Mouse (Mus musculus) cerebellum, postnatal 14 days (tissue): ENCODE data around the gene Hoxa11.

Experiments used
- DNase-seq, 2 experiments: peaks; one replicate each; pipeline ENCODE4 v3.0.0; 2021; ENCODE audit warnings: mixed read lengths in 2 of 2

Gene Hoxa11

DNA sequence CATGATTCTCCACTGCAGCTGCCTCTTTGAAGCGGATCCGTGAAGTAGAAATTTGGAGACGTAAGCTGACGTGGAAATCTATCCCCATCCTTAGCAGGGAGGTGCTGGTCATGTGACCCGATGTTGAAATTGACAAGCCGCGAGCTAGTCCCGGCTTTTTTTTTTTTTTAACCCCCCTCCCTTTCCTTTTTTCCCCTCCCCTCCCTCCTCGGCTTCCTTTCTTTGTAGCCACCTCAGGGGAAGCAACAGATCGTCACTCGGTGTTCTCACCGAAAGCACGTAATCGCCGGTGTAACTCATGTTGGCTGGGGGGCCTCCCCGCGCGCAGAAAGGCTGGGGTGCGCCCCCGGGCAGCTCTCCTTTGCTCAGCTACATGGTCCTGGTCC, at the start of gene Hoxa11:
Gene Hoxa11, minus strand, starts transcription at position 54 of the 386 bp plus-strand sequence.
- DNase-seq = no peak

DNA sequence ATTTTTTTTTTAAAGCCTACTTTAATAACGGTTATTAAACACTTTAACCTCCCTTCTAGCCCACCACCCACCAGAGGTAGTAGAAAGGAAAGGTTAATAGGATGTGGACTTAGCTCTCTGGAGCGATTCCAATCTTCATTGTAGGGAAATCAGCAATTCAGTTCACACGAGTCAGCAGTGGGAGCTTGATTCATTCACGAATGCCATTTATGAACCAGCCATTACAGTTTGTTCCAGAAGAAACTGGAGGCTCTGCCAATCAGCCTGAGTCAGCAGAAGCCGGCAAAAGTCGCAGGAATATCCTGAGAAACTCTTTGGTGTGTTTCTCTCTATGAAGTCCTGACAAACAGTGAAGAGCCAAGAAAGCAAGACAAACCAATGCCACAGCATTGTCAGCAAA, 49.0 kb upstream of the Hoxa11 start:
- DNase-seq = no peak

DNA sequence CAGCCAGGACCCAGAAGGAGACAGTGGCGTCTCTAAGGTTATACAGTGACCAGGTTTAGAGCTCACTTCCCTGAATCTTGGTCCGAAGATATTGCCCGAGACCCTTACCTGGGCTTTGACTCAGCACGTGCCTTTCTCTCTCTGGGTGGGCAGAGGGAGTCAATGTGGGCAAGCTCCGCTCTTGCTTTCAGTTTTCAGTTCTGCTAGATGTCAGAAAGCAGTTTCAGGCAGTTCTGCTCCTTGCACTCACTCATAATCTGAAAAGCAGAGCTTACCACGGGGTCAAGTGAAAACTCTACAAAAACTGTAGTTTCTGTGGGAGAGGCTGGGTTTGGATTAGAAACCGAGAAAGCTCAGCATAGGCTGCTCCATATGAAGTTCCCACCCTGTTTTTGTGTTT, 46.7 kb upstream of the Hoxa11 start:
- no peak for DNase-seq

DNA sequence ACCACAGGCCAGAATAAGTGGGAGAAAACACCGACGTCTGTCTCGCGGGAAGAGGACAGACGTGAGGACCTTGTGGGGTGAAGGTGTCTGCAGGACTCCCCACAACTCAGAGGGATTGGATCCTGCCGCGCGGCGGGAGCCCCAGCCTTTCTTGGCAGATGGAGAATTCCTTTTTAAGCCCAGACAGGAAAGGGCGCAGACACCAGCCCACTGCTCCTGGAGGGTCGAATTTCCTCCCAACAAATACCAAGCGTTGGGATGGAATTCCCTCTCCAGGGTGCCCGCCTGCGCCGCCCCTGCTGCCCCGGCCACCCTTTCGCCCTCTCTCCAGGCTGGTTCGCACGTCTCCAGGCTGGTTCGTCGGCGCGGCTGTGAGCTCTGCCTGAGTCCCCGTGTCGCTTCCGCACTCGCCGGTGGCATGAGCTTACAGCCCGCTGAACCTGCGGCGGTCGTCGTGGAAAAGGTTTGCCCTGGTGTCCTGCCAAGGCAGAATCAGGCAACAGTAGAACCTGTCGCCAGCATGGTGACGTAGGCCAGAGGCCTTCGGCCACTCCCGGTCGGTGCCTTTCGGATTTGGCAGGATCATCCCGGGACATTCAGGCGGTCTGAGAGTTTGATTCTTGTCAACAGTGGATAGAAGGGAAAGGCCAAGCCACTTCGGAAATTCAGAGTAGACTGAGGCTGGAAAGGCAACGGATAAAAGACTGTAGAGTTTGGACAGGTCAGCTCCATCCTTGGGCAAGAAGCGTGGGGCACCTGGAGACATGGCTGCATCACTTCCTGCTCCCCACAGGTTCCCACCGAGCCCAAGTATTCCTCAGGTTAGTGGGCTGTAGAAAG, 45.6 kb upstream of the Hoxa11 start:
- no peak for DNase-seq

DNA sequence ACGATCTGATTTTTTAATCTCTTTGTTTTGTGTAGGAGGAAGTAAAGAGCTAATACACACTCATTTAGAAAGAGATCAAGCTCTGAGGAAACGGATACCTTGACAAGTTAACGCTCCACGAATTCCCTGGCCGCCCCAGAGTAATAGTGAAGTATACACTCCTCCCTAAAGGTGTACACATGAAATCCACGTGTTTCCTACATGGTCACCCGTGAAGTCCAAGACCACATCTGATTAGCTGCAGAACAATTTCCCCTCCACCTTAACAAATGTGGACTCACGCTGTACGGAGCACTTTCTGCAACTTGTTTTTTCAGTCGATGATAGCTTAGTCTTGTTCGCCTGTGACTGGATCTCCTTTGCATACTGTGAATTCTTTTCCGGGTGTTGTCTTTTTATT, 44.6 kb upstream of the Hoxa11 start:
- DNase-seq = no peak

DNA sequence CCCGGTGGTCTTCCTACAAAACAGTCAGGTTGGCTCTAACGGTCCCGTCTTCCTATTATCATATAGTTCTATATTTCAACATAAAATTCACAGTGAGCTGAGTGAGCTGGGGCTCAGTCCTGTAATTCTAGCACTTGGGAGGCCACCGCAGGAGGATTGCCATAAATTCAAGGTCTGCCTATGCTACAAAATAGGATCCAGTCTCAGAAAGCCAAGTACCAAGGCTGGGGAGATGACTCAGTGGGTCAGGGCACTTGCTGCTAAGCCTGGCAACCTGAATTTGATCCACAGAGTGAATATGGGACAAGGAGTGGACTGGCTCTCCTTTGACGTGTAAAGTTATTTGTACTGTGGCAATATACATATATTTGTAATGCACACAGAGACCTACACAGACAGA, 38.3 kb upstream of the Hoxa11 start:
- no peak for DNase-seq

DNA sequence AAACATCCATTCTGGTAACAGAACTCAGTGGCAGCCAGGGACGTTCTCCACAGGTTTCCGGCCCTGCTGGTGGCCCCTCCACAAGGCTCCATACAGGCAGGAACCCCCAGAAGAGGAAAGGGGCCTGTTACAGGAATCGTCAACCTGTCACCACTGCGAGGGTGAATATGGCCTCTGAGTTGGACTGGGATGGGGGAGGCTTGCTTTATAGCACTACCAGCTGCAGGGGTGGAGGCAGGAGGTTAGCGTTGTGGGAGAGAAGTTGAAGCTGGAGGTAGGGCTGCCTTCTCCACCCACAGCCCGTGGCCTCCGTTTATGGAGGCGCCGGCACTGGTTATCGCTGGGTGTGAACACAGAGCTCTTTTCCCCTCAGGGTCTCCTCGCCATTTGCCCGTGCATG, 35.5 kb upstream of the Hoxa11 start:
- no peak for DNase-seq

DNA sequence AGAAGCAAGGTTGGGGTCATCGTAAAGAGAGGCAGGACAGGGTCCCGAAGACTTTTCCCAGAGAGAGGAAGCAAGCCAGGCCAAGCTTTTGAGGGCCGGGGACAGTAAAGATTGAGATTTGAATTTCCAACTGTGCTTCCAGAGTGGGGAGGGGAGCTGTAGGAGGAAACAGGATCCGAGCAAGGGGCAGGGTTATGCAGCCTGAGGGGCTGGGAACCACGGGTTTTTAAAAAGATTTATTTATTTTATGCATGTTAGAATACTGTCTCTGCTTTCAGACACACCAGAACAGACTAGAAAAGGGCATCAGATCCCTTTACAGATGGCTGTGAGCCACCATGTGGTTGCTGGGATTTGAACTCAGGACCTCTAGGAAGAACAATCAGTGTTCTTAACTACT, 31.3 kb upstream of the Hoxa11 start:
- no peak for DNase-seq

DNA sequence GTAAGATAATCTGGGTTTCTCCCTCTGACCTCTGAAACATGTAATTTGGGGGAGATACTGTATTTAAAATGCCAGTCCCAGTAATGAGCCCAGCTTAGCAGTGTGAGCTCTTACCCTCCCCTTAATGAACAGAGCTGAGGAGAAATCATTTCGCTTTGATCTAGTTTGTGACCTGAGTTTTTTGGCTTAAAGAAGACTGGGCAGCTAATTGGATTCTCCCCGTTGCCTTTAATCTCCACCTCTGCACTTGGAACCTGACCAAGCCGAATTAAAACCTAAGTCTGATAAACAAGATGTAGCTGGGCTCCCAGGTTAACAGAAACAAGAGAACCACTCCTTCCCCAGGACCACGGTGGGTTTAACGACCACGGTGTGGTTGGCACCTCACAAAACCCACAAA, 30.8 kb upstream of the Hoxa11 start:
- DNase-seq = no peak

DNA sequence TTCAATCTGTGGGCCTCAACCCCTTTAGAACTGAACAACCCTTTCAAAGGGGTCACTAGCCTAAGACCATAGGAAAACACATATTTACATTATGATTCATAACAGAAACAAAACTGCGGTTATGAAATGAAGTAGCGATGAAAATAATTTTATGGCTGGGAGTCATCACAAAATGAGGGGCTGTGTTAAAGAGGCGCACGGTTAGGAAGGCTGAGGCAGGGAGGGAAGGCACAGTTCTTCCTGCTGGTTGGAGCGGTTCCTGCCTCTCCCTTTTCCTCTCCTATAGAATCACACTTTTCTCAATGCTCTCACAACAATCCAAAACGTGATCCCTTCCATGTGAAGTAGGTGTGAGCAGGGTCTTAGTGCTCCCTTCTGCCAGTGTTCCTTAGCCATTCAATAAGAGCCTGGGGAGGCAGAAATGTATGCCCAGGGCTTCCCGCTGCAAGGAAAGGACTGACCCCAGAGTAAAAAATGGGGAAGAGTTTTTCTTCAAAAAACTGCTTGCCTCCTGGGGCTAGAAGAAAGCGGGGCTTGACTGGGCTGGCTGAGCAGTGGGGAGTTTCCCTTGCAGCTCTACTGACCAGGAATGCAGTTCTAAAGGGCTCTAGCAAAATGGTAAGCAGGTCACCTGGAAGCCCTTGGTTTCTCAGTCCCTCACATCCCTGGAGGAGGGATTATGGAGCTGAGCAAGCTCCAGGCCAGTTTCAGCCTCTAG, 30.1 kb upstream of the Hoxa11 start:
- no peak for DNase-seq

DNA sequence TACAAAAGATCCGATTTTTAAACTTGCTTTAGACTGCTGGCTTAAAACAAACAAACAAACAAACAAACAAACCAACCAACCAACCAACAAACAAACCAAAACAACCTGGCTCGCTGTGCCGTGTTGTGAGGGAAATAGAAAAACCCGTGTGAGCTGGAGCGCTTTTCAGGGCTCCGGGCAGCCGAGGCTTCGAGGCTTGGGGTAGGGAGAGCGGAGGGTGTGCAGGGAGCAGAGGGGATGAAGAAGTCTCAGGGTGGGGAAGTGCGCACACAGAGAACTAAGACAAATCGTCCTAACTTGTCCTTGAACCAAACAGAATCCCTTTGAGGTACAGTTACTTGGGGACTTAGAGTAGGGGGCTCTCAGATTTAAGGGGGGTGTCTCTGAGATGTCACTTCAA, 29.0 kb upstream of the Hoxa11 start:
- no peak for DNase-seq

DNA sequence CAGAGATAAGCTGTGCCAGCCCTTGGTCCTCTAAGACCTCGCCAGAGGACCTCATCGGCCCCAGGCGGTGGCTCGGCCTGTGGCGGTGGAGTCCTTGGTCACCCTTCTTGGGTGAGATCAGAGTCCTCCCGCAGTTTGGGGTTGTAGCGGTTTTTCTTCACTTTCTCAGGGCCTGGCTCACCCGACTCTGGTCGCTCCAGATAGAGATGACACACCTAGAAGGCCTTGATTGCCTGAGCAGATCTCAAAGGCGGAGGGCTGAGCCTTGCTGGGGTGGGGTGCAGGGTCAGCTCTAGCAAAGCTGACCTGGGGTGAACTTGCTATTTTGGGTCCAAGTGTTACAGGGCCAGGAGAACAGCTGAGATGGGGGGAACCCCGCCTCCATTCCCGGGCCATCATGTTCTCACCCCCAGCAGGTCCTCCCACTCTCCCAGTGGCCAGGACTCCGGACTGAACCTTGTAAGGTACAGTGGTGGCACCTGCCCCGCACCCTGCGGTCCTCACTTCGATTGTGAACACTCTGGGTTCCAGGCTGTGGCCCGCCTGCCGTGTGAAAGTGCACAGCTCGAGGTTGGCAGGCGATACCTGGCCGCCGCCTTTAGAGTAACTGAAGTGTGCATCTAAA, 28.2 kb upstream of the Hoxa11 start:
- DNase-seq = peak in 1 of 2 experiments; percentile 12

DNA sequence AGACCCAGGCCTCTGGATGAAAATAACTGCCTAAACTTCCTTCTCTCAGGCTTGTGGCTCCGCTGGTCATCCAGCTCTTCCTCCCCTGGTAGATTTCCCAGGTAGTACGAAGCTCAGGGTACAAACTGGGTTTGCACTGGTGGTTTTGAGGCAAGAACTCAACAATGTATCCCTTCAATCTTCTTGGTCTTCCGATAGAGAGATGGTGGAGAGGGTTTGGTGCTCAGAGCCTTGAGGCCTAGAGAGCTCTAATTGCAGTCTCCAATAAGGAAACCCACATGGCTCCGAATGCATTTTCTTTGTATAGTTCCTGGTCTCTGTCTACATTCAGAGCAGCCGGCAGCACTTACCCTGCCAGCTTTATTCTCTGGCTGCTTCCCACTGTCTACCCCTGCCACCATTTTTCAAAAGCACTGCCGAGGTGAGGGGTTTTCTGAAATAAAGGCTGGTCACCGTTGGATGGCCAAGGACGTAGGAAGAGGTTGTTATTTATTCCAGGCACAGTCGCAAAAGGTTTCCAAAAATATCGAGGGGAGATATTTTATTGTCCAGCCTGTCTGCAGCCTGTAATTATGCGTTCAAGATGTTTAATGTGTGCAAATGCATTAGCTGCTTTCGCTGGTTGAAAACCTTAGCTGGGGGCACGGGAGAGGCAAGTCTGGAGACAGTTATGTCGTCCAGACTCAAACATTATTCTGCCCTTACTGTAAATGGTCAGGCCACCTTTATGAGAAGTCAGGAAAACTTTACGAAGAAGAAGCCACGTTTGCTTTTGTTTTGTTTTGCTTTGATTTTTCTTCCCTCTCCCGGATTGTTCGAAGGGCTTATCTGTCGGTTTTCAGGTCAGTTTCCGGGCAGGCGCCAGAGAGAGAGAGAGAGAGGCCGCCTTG, 27.4 kb upstream of the Hoxa11 start:
- DNase-seq = no peak

DNA sequence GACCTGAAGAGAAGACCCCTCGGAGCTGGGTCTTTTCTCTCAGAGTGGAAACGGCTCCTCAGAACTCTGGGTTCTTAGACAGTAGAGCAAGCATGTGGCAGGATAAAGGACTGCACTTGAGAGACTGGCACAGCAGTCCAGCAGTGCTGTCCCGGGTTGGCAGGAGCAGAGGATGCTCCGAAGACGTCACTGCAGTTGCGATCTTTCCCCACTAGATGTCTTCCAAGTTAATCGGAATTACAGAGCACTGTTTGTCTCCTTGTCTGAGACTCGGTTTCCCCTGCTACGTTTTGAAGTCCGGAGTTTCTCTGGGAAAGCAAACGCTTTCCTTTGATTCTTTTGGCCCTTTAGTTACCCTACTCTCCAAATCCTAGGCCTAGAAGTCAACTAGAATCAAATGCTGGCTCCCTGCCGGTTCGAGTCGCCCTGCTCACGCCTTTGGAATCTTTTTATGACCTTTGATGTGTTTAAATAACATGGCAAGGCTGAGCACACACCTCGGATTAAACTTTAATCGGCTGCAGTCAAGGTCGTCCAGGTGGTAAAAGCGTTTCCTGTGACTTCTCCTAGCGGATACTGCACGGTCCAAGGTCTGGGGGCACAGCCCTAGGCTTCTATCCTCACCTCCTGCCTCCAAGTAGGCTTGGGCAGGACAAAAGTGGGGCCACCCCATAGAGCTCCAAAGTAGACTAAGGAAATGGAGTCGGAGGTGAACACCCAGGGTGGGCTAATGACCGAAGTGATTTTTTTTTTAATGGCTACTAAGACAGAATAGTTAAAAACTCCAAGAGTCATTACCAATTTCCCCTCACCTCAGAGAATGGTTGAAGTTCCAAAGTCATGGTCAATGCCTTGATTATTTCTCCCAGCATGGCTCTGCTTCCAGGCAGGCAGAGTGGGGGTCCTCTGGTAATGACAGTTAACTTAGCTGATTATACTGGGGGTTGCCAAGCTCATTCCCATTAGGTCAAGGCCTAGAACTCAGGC, 25.2 kb upstream of the Hoxa11 start:
- DNase-seq = peak; percentile 76 to 81

DNA sequence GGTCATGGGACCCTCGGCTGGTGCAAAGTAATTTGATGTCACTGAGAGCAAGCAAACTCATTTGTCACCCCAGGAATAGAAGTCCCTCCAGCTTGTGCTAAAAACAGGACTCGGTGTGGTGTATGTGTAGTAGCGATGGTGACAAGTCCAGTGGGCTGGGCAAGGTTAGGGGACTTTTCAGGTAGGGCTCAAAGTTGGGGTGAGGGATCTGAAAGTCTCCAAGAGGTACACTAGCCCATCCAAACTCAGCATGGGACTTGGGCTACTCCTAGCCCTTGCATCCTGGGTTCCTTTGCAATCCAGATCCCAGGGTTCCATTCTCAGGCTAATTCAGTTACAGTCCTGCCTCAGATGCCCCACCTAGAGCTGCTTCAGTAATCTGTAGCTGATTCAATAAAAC, 23.1 kb upstream of the Hoxa11 start:
- no peak for DNase-seq

DNA sequence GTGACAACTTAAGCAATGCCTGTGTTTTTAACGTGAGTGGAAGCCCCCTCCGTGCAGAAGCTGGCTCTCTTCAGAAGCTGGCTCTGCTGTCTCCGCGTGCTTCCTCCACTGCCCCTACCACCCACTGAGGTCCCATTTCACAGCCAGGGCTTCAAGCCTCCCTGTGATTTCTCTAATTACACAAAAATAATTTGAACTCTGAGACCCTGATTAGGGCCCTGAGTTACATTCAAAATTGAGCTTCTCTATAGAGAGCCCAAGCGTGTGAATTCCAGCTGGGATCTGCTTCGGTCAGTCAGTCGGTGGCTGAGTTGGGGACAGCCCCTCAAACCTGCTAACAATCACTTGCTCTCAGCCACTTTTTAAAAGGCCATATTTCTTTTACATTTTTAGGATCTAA, 22.7 kb upstream of the Hoxa11 start:
- no peak for DNase-seq

DNA sequence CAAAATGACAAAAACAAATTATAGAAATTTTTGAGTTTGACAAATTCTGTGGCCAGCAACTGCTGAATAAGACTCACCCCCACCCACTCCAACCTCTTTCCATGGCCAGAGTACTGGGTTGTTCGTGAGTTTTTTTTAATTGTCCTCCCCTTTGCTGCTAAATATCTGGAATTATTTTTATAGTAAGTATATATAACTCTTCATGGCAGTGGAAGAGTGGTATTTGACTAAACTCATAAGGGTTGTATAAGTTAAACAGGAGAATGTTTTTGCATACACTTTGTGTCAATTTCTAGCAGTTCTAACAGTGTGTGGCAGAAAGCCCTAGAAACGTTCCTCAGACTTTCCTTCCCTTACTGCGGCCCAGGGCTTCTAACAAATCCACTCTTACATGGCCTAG, 22.1 kb upstream of the Hoxa11 start:
- no peak for DNase-seq

DNA sequence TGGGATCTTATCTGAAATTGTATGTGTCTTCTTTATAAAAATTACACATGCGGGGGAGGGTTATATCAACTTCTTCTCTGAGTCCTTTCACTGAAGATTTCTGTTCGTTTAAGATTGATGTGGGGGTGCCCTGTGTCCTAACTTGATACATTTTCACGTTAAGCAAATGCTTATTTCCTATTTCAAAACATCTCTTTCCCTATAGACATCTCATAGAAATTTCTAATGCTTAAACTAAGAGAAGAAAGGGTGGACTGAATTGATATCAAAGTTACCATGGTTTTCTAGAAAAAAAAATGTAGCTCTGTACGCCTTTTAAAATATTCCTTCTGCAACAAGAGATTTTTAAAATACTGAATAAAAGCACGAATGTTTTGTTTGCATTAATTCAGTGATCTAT, 21.6 kb upstream of the Hoxa11 start:
- DNase-seq = no peak

DNA sequence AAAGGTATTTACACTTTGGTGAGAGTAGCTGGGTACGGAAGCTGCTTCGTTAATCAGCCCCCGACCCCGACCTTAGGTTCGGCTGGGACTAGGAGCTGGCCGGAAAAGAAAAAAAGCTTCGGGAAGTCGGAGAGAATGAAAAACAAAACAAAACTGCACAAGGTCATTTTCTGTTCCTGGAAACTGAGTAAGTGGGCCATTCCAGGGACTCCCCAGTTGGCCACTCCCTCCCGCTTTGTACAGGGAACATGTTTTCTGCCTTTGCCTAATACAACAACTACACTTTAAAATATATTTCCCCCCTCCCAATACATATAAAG, 21.0 kb upstream of the Hoxa11 start:
- no peak for DNase-seq

DNA sequence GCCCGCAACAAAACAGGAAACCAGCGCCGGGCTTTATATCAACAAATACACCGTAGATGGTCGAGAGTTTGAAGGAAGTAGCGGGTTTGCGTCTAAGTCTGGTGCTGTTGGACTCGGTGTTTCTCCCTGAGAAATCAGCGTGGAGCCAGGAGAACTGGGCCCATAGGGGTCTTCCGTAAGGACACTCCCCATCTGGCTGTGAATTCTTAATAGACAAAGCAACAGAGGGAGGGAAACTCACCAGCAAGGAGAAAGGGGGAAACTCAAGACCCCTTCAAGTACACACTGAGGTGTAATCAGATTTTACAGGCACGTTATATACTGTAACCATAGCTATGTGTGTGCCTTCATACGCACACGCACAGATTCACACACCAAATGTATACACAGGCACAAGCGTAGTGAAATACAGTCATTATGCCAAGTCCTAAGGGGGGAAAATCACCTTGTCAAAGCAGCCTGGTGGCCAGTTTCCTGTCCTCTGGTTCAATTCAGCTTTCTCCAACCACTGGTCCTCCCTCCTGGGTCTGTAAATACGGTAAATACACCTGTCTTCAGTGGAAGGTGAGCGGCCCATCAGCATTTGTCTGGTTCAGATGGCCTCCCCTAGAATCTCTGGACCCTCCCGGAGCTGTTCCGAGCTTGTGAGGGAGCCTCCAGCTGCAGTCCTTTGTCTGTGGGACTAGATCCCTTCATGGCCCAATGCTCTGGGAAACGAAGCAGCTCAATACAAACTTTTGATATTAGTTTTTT, 20.5 kb upstream of the Hoxa11 start:
- no peak for DNase-seq

DNA sequence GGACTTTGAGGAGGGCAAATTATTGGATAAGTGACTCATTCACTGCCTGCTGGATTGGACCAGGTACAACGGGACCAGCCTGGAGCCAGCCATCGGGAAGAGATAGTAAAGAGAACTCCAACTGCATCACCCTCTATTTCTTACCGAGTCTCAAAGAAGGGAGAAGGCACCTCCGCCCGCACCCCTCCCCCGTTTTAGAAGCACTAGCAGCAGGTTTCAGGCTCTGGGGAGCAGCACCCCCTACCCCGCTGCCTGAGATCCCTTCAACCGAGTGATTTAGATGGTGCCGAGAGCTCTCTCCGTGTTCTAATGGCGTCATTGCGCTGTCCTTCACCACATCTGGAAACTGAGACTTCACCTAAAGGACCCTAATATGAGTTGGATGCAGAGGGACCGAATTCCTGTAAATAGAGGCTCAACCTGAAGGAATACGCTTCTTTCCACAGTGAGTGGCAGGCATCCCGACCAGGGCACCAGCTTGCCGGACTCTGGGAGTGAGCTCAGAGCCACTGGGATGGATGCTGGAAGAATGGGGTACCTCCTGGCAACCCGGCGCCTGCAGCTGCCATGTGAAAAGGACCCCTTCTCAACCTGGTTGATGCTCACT, 19.8 kb upstream of the Hoxa11 start:
- no peak for DNase-seq
